Mouse (Mus musculus) thymus, postnatal 36 days (tissue): ENCODE measurements around the gene Stat6.

ENCODE experiments used
- DNase-seq, 2 experiments: peaks; one replicate each; pipeline ENCODE4 v3.0.0; 2022; ENCODE audit warnings: mixed read lengths in 2 of 2

Stat6 gene

GRCm38 (mm10) chr10:127642772-127643552, at the start of gene Stat6:
TSS of gene Stat6 (plus strand) at chr10:127642986.
- DNase-seq = peak; percentile 84 to 90

- DNase-seq = no peak
Measured at GRCm38 (mm10) chr10:127594405-127594804, 48.4 kb upstream of the Stat6 start.

- DNase-seq = no peak
Measured at GRCm38 (mm10) chr10:127594930-127595715, 47.7 kb upstream of the Stat6 start.

- DNase-seq = no peak
Measured at GRCm38 (mm10) chr10:127596321-127596941, 46.4 kb upstream of the Stat6 start.

GRCm38 (mm10) chr10:127597311-127597901, 45.4 kb upstream of the Stat6 start:
- no peak for DNase-seq

GRCm38 (mm10) chr10:127598607-127599006, 44.2 kb upstream of the Stat6 start:
- no peak for DNase-seq

- no peak for DNase-seq
Measured at GRCm38 (mm10) chr10:127599252-127599651, 43.5 kb upstream of the Stat6 start.

- no peak for DNase-seq
Measured at GRCm38 (mm10) chr10:127599779-127600541, 42.8 kb upstream of the Stat6 start.

- DNase-seq = no peak
Measured at GRCm38 (mm10) chr10:127602194-127602593, 40.6 kb upstream of the Stat6 start.

GRCm38 (mm10) chr10:127603437-127604371, 39.1 kb upstream of the Stat6 start:
- DNase-seq = no peak

- DNase-seq = no peak
Measured at GRCm38 (mm10) chr10:127604465-127605250, 38.1 kb upstream of the Stat6 start.

- DNase-seq = no peak
Measured at GRCm38 (mm10) chr10:127605251-127605547, 37.6 kb upstream of the Stat6 start.

- DNase-seq = no peak
Measured at GRCm38 (mm10) chr10:127605756-127606155, 37.0 kb upstream of the Stat6 start.

GRCm38 (mm10) chr10:127607059-127607458, 35.7 kb upstream of the Stat6 start:
- DNase-seq = no peak

GRCm38 (mm10) chr10:127609415-127610065, 33.2 kb upstream of the Stat6 start:
- no peak for DNase-seq

GRCm38 (mm10) chr10:127610066-127610415, 32.7 kb upstream of the Stat6 start:
- no peak for DNase-seq

GRCm38 (mm10) chr10:127612079-127612775, 30.6 kb upstream of the Stat6 start:
- DNase-seq = no peak

GRCm38 (mm10) chr10:127614236-127615033, 28.4 kb upstream of the Stat6 start:
- no peak for DNase-seq

GRCm38 (mm10) chr10:127615034-127615374, 27.8 kb upstream of the Stat6 start:
- no peak for DNase-seq
